Mouse (Mus musculus) liver, embryonic 16.5 days (tissue): Measurements from ENCODE around the gene Cycs. TPM values are rescaled to one million over a fixed set of nuclear protein-coding genes. Genes with fewer than 3 reads are reported as not detected.
A peak's percentile ranks its signal among the peaks of the same experiment; 100 is the strongest.

Experiments used
- ATAC-seq: fragments of 200-750 bp; cut with Nextera tagmentation; 2 replicates; pipeline ENCODE4 v1.8.0; 2017; ENCODE audit warnings: low read depth, mild to moderate bottlenecking, moderate number of reproducible peaks, moderate library complexity
- H3K27ac ChIP-seq: fragments of 300-500 bp; sonication (generic); 2 replicates; pipeline ENCODE4 v1.5.1; 2014; ENCODE audit warnings: mild to moderate bottlenecking, low read length
- H3K27me3 ChIP-seq: fragments of 300-500 bp; sonication (generic); 2 replicates; pipeline ENCODE4 v1.6.1; 2014; ENCODE audit warnings: low read depth, low read length, mixed read lengths; ENCODE audit not compliant: control insufficient read depth, insufficient read depth
- H3K36me3 ChIP-seq: fragments of 300-500 bp; sonication (generic); 2 replicates; pipeline ENCODE4 v1.6.1; 2014; ENCODE audit warnings: mild to moderate bottlenecking; ENCODE audit not compliant: control insufficient read depth, insufficient read depth
- H3K4me1 ChIP-seq: fragments of 300-500 bp; sonication (generic); 2 replicates; pipeline ENCODE4 v1.6.1; 2014; ENCODE audit warnings: low read depth, low read length, mixed read lengths; ENCODE audit not compliant: control insufficient read depth
- H3K4me2 ChIP-seq: fragments of 300-500 bp; sonication (generic); 2 replicates; pipeline ENCODE4 v1.6.1; 2014; ENCODE audit warnings: low read depth, low read length, mixed read lengths
- H3K4me3 ChIP-seq: fragments of 300-500 bp; sonication (generic); 2 replicates; pipeline ENCODE4 v1.5.1; 2014; ENCODE audit warnings: low read depth, mild to moderate bottlenecking, low read length
- H3K9ac ChIP-seq: fragments of 300-500 bp; sonication (generic); 2 replicates; pipeline ENCODE4 v1.6.1; 2014; ENCODE audit warnings: low read depth, low read length
- H3K9me3 ChIP-seq: fragments of 300-500 bp; sonication (generic); replicated peaks from 2 replicates; pipeline ENCODE4 v1.6.1; 2016; ENCODE audit warnings: low read length; ENCODE audit not compliant: control insufficient read depth
- WGBS: fragments of 180-500 bp; shearing (Covaris S2); extraction: QIAGEN DNeasy Blood & Tissue Kit; methylation state at CpG from one replicate; pipeline ENCODE4 v1.1.7; 2014; ENCODE audit not compliant: insufficient replicate concordance; 5-methylcytosine and 5-hydroxymethylcytosine counted together
- polyA plus RNA-seq: library from polyadenylated mRNA; unstranded; fragments of >200 nt; fragmentation: Nextera tagmentation; extraction: Ambion mirVana; gene quantifications from 2 replicates; pipeline ENCODE4 v1.2.1, GENCODE M21; 2015

Gene Cycs
- 29.6 and 34.9 TPM in 2 replicates for polyA plus RNA-seq

DNA sequence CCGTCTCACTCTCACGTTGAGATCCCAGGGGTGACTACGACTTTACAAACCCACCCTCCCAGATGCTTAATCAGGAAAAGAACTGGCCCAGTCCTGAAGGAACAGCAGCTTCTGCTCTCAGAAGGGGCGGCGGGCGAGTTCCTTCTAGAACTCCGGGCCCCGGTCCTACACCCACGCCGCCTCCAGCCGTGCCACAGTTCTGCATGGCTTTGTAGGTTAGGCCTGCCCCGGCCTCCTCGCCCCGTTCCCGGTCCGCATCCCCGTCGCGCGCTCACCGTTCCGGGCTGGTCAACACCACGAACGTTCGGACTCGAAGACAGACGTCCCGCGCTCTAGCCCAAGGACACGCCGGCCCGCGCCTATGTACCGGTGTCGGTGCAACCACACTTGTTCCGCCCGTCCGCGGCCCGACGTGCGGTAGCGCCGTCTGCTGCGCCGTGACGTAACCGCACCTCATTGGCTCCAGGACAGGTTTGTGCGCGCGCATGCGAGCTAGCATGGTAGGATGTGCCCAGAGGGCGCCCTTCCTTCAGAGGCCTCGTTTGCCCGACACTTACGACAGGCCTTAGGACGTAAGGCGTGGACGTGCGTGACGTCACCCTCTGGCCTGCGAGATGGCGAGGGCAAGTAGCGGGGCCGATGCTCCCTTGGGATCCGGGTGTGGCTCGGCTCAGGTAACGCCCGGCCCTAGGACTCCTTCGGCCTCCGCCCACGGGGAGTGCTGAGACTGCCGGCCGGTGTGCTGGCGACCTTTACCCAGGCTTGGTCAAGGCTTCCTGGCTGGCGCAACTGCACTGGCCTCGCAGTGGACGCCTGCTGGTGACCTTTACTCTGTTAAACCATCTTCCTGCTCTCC, at the start of gene Cycs:
Gene Cycs (minus strand): TSS at position 398 of the 856 bp plus-strand sequence.
- Histone ChIP-seq H3K27me3 (no peaks in the 10 kb centered on the region), H3K9ac (peak within 1 kb of the TSS; percentile 89), H3K4me2 (peak within 1 kb of the TSS; percentile 93), H3K27ac (peak within 1 kb of the TSS; percentile 81), H3K4me1 (peaks cover 5% of the 10 kb centered on the region; the same call in 1 of the 2 replicates), H3K9me3 (no peaks in the 10 kb centered on the region), H3K4me3 (peak within 1 kb of the TSS; percentile 91), H3K36me3 (no peaks in the 10 kb centered on the region; the same call in 1 of the 2 replicates)
- WGBS, result under 1% methylated on average over 78 of the region's 78 CpGs
- peak; percentile 95 for ATAC-seq

DNA sequence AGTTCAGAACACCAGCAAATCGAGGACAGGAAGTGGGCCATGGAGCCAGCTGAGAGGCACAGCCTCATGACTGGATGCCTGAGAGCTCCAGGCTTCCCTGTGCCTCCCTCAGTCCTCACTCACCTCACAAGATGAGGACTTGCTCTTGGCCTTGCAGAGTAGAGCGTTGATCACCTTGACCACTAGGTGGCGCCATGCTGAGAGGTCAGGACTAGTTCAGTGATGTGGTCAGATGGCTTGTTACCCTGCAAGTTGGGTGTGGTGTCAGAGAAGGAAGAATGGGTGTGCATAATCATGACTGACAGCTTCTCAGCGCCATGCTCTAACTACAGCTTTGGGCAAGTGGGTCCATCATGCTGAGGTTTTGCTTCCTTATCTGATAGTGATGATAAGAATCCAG, 35.3 kb upstream of the Cycs start:
- no peaks in the 10 kb centered on the region; the same call in 1 of the 2 replicates for H3K4me1 ChIP-seq
- H3K4me2 ChIP-seq, result no peak overlapping the region
- no peak overlapping the region for H3K4me3 ChIP-seq
- 20% methylated on average over 4 of the region's 4 CpGs for WGBS
- ATAC-seq, result no peak
- H3K27ac ChIP-seq, result no peak overlapping the region
- no peak overlapping the region for H3K9ac ChIP-seq
- no peaks in the 10 kb centered on the region for H3K27me3 ChIP-seq
- H3K9me3 ChIP-seq, result no peaks in the 10 kb centered on the region
- no peaks in the 10 kb centered on the region for H3K36me3 ChIP-seq

DNA sequence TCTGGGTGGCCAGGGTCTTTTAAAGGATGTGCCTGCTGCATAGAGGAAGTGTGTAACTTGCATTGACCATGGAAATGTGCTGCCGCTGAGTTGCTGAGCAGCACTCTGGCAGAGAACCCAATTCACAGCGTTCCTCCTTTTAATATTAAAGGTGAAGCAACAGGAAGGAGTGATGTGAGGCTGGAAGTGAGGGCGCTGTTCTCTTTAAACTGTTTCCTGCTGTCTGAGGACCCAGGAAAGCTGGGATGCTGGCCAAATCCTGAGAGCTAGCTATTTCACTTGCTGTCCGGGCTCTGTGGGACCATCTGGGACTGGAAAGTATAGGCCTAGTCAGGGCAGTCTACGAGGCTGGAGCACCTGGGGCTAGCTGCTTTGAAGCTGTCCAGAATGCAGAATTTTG, 32.2 kb upstream of the Cycs start:
- no peaks in the 10 kb centered on the region for H3K36me3 ChIP-seq
- H3K4me3 ChIP-seq, result no peak overlapping the region
- H3K27ac ChIP-seq, result no peak overlapping the region
- no peaks in the 10 kb centered on the region for H3K27me3 ChIP-seq
- no peak overlapping the region for H3K4me2 ChIP-seq
- ATAC-seq, result no peak
- WGBS, result 51% methylated on average over 5 of the region's 5 CpGs
- no peaks in the 10 kb centered on the region for H3K9me3 ChIP-seq
- H3K4me1 ChIP-seq, result peaks cover 6% of the 10 kb centered on the region; the same call in 1 of the 2 replicates
- H3K9ac ChIP-seq, result no peak overlapping the region

DNA sequence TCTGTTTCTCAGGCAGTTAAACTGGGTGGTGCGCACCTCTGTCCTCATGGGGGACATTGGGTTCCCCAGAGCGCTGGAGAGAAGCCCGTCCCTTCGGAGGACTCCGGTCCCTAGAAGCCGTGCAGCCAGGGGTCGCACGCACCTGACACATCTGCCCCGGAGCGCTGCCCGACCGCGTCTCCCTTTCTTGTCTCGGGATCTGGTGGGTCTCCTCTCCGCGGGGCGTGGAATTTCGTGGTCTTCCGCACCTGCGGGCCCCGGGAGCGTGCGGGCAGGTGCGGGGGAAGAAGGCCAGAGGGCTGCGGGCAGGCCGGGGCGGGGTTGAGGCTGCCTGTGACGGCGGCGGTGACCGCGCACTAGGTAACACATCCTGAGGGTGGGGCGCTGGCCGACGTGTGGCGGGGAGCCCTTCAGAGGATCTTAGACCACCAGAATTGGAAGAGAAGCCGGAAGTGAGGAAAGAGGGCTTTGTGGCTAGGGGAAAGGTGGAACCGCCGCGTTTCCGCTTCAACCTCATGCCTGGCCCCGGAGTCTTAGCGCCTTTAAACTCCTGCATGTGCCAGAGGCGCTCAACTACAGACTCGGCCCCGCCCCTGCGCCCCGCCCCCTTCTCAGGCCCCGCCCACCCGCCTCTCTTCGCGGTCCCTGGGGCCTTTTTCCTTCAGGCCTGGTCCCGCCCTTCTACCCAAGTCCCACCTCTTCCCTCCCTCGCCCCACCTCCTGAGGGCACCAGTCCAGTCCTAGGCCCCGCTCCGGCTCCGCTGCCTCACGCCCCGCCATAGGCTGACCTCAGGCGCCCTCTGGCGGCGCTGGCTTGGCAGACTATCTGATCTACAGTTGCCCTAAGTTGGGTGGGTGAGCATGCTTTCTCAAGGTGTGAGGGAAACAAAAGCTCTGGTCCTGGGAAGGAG, 30.2 kb upstream of the Cycs start, which contains the start of gene 4921507P07Rik:
Gene 4921507P07Rik (minus strand): TSS at position 332 of the 911 bp plus-strand sequence.
- no peaks in the 10 kb centered on the region for H3K27me3 ChIP-seq
- H3K4me3 ChIP-seq, result peak within 1 kb of the TSS; percentile 63
- H3K9ac ChIP-seq, result peak within 1 kb of the TSS; percentile 56
- WGBS, result under 1% methylated on average over 59 of the region's 62 CpGs
- ATAC-seq, result peak; percentile 99
- no peaks in the 10 kb centered on the region for H3K36me3 ChIP-seq
- peak within 1 kb of the TSS; percentile 36; the same call in 1 of the 2 replicates for H3K27ac ChIP-seq
- peak within 1 kb of the TSS; percentile 87 for H3K4me2 ChIP-seq
- H3K9me3 ChIP-seq, result no peaks in the 10 kb centered on the region
- peaks cover 6% of the 10 kb centered on the region; the same call in 1 of the 2 replicates for H3K4me1 ChIP-seq

DNA sequence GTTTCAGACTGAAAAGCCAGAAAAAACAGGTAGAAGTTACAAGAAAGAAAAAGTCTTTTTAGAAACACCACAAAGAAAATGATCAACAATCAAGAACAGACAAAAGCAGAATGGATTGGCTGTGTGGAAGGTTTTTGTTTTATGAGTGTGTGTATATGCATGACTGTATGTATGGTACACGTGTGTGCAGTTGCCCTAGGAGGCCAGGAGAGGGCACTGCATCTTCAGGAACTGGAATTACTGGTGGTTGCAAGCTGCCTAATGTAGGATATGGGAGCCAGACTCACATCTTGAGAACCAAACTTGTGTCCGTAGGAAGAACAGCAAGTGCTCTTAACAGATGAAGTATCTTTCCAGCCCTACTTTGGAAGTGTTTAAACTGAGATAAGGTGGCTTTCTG, 28.0 kb upstream of the Cycs start:
- ATAC-seq, result no peak
- H3K9ac ChIP-seq, result no peak overlapping the region
- H3K27me3 ChIP-seq, result no peaks in the 10 kb centered on the region
- no peak overlapping the region for H3K4me3 ChIP-seq
- H3K4me1 ChIP-seq, result peaks cover 10% of the 10 kb centered on the region; the same call in 1 of the 2 replicates
- no peaks in the 10 kb centered on the region for H3K9me3 ChIP-seq
- no peak overlapping the region for H3K27ac ChIP-seq
- WGBS, result 66% methylated on average over 2 of the region's 2 CpGs
- no peaks in the 10 kb centered on the region for H3K36me3 ChIP-seq
- H3K4me2 ChIP-seq, result no peak overlapping the region

DNA sequence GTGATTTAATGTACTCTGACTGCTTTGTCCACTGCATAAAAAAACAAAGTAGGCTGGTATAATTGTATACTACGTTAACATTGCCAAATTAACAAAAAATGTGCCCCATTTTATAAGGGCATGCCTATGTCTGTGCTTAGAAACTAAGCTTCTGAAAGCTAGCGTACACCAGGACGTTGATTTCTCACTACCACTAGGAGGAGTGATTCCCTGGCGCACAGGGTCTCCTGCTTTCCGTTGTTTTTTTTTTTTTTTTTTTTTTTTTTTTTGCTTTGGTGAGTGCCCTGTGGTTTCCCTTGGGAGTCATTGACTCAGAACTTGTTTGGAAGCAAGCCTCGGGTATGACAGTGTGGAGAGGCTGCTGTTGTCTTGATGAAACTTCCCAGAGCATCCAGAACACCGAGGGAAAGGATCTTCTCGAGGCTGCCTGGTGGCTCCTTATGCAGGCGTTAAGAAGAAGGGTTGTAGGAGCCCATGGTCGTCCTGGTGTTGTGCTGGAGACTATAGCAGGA, 27.1 kb upstream of the Cycs start:
- no peak overlapping the region for H3K4me3 ChIP-seq
- no peaks in the 10 kb centered on the region for H3K36me3 ChIP-seq
- no peak for ATAC-seq
- H3K27me3 ChIP-seq, result no peaks in the 10 kb centered on the region
- H3K27ac ChIP-seq, result no peak overlapping the region
- no peak overlapping the region for H3K9ac ChIP-seq
- H3K4me1 ChIP-seq, result peaks cover 10% of the 10 kb centered on the region; the same call in 1 of the 2 replicates
- no peak overlapping the region for H3K4me2 ChIP-seq
- 58% methylated on average over 10 of the region's 10 CpGs for WGBS
- no peaks in the 10 kb centered on the region for H3K9me3 ChIP-seq

DNA sequence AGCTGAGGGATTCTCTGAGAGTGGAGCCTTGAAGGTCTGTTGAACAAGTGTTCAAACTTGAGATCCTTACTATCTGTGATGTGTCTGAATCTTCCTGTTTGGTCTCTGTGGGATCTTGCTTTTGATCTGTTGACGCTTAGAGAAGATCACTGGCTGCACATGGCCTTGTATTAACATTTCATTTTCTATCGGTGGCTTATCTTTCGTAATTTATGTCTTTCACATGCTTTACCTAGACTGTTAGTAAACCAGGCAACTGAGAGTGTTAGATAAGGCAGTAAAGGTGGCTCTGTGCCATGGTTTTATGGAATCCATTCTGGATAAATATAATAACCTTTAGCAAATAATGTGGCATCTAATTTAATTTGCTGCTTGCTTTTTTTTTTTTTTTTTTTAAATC, 23.9 kb upstream of the Cycs start:
- WGBS, result 20% methylated on average over 3 of the region's 3 CpGs
- Histone ChIP-seq H3K27ac (no peak overlapping the region), H3K4me2 (no peak overlapping the region), H3K4me3 (no peak overlapping the region), H3K9ac (no peak overlapping the region), H3K27me3 (no peaks in the 10 kb centered on the region), H3K9me3 (no peaks in the 10 kb centered on the region), H3K4me1 (peaks cover 6% of the 10 kb centered on the region; the same call in 1 of the 2 replicates), H3K36me3 (no peaks in the 10 kb centered on the region)
- ATAC-seq, result no peak

DNA sequence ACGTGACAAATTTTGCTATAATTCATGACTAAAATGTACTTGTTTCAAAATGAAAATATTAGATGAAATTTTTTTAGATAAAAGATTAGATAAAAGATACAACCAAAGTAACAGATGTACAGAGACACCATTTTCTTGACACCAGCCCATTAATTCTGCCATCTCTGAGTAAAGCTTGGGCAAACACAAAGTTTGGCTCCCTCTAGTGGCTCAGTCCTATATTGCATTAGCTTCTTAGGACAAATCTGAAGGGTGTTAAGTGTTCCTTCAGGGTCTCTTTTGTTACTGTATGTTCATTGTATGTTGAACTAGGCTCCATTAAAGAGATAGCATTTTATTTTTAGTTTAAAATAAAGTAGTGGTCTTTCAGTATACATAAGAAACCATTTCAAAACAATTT, 21.9 kb upstream of the Cycs start:
- Histone ChIP-seq H3K27ac (no peak overlapping the region), H3K27me3 (no peaks in the 10 kb centered on the region), H3K4me2 (no peak overlapping the region), H3K36me3 (no peaks in the 10 kb centered on the region), H3K4me1 (peaks cover 6% of the 10 kb centered on the region; the same call in 1 of the 2 replicates), H3K9me3 (no peaks in the 10 kb centered on the region), H3K9ac (no peak overlapping the region), H3K4me3 (no peak overlapping the region)
- ATAC-seq, result no peak
- WGBS, result 89% methylated on average over 1 of the region's 1 CpGs
